Mouse (Mus musculus) hindbrain, embryonic 12.5 days (tissue): ENCODE measurements at regions not wholly inside any gene's neighbourhood (a gene's known extent, or its start where the extent isn't known, plus 50 kb on each side); places are given as distances from the start of the nearest gene placed in this dataset.

Experiments used
- ATAC-seq: fragments of 200-750 bp; cut with Nextera tagmentation; 2 replicates; pipeline ENCODE4 v1.8.0; 2017; ENCODE audit warnings: moderate TSS enrichment; ENCODE audit not compliant: low FRiP score
- H3K27ac ChIP-seq: fragments of 300-500 bp; sonication (generic); 2 replicates; pipeline ENCODE4 v1.5.1; 2016; ENCODE audit warnings: mild to moderate bottlenecking
- H3K27me3 ChIP-seq: fragments of 300-500 bp; sonication (generic); 2 replicates; pipeline ENCODE4 v1.6.1; 2016; ENCODE audit warnings: mild to moderate bottlenecking
- H3K36me3 ChIP-seq: fragments of 300-500 bp; sonication (generic); 2 replicates; pipeline ENCODE4 v1.6.1; 2016; ENCODE audit warnings: mild to moderate bottlenecking
- H3K4me1 ChIP-seq: fragments of 300-500 bp; sonication (generic); 2 replicates; pipeline ENCODE4 v1.6.1; 2016
- H3K4me2 ChIP-seq: fragments of 300-500 bp; sonication (generic); replicated peaks from 2 replicates; pipeline ENCODE4 v1.6.1; 2016; ENCODE audit warnings: mild to moderate bottlenecking
- H3K4me3 ChIP-seq: fragments of 300-500 bp; sonication (generic); 2 replicates; pipeline ENCODE4 v1.5.1; 2016; ENCODE audit warnings: mild to moderate bottlenecking
- H3K9ac ChIP-seq: fragments of 300-500 bp; sonication (generic); 2 replicates; pipeline ENCODE4 v1.6.1; 2016; ENCODE audit warnings: mild to moderate bottlenecking, moderate library complexity
- H3K9me3 ChIP-seq: fragments of 300-500 bp; sonication (generic); replicated peaks from 2 replicates; pipeline ENCODE4 v1.6.1; 2016; ENCODE audit warnings: mild to moderate bottlenecking
- WGBS: fragments of 180-500 bp; shearing (Covaris S2); methylation state at CpG from one replicate; pipeline ENCODE4 v1.1.7; 2016; 5-methylcytosine and 5-hydroxymethylcytosine counted together

- no peak for ATAC-seq
- Histone ChIP-seq H3K4me1 (no peaks in the 10 kb centered on the region), H3K4me3 (no peak overlapping the region), H3K27ac (no peak overlapping the region), H3K27me3 (no peaks in the 10 kb centered on the region), H3K9ac (no peak overlapping the region), H3K36me3 (no peaks in the 10 kb centered on the region), H3K4me2 (no peak overlapping the region), H3K9me3 (no peaks in the 10 kb centered on the region)
- 80% methylated on average over 10 of the region's 10 CpGs for WGBS
These were observed 53.5 kb upstream of the Osbpl8 start for GRCm38 (mm10) chr10:111111020-111111419.

- 45% methylated on average over 24 of the region's 24 CpGs for WGBS
- Histone ChIP-seq H3K4me1 (no peaks in the 10 kb centered on the region), H3K27ac (no peak overlapping the region), H3K27me3 (no peaks in the 10 kb centered on the region), H3K4me2 (peak overlapping the region; percentile 41), H3K9ac (no peak overlapping the region), H3K36me3 (no peaks in the 10 kb centered on the region), H3K9me3 (no peaks in the 10 kb centered on the region), H3K4me3 (peak overlapping the region; percentile 18; the same call in 1 of the 2 replicates)
- ATAC-seq = peak; percentile 43; the same call in 1 of the 2 replicates
These were observed 55.6 kb upstream of the Osbpl8 start for GRCm38 (mm10) chr10:111108658-111109633.

GRCm38 (mm10) chr10:111107852-111108251 lies 56.7 kb upstream of the Osbpl8 start:
- ATAC-seq = no peak
- Histone ChIP-seq H3K27me3 (no peaks in the 10 kb centered on the region), H3K27ac (no peak overlapping the region), H3K4me3 (no peak overlapping the region), H3K36me3 (no peaks in the 10 kb centered on the region), H3K4me1 (no peaks in the 10 kb centered on the region), H3K9me3 (no peaks in the 10 kb centered on the region), H3K4me2 (no peak overlapping the region), H3K9ac (no peak overlapping the region)
- 80% methylated on average over 5 of the region's 5 CpGs for WGBS

- Histone ChIP-seq H3K27me3 (no peaks in the 10 kb centered on the region), H3K27ac (no peak overlapping the region), H3K4me1 (no peaks in the 10 kb centered on the region), H3K36me3 (no peaks in the 10 kb centered on the region), H3K9me3 (no peaks in the 10 kb centered on the region), H3K9ac (no peak overlapping the region), H3K4me3 (no peak overlapping the region), H3K4me2 (no peak overlapping the region)
- 73% methylated on average over 7 of the region's 7 CpGs for WGBS
- ATAC-seq = no peak
These were observed 57.2 kb upstream of the Osbpl8 start for GRCm38 (mm10) chr10:111107387-111107786.

- H3K9ac ChIP-seq = no peak overlapping the region
- no peak for ATAC-seq
- no peaks in the 10 kb centered on the region for H3K4me1 ChIP-seq
- no peak overlapping the region for H3K4me3 ChIP-seq
- no peak overlapping the region for H3K27ac ChIP-seq
- H3K36me3 ChIP-seq = no peaks in the 10 kb centered on the region
- H3K9me3 ChIP-seq = no peaks in the 10 kb centered on the region
- no peaks in the 10 kb centered on the region for H3K27me3 ChIP-seq
- H3K4me2 ChIP-seq = no peak overlapping the region
- WGBS = 82% methylated on average over 5 of the region's 5 CpGs
These were observed 58.1 kb upstream of the Osbpl8 start for GRCm38 (mm10) chr10:111106411-111106810.

- ATAC-seq = no peak
These were observed 58.9 kb upstream of the Osbpl8 start for GRCm38 (mm10) chr10:111105662-111106061.

GRCm38 (mm10) chr10:111103512-111103911 lies 61.0 kb upstream of the Osbpl8 start:
- H3K4me3 ChIP-seq = no peak overlapping the region
- no peak overlapping the region for H3K27ac ChIP-seq
- no peaks in the 10 kb centered on the region for H3K36me3 ChIP-seq
- H3K9ac ChIP-seq = no peak overlapping the region
- no peaks in the 10 kb centered on the region for H3K27me3 ChIP-seq
- H3K4me2 ChIP-seq = no peak overlapping the region
- peaks cover 7% of the 10 kb centered on the region for H3K4me1 ChIP-seq
- ATAC-seq = no peak
- no peaks in the 10 kb centered on the region for H3K9me3 ChIP-seq
- WGBS = 83% methylated on average over 5 of the region's 5 CpGs

More at GRCm38 (mm10) chr10:111105662-111106061, 58.9 kb upstream of the Osbpl8 start:
- Histone ChIP-seq H3K36me3 (no peaks in the 10 kb centered on the region), H3K4me2 (no peak overlapping the region), H3K9ac (no peak overlapping the region), H3K9me3 (no peaks in the 10 kb centered on the region), H3K4me1 (no peaks in the 10 kb centered on the region), H3K27ac (no peak overlapping the region), H3K4me3 (no peak overlapping the region), H3K27me3 (no peaks in the 10 kb centered on the region)
- WGBS = 92% methylated on average over 5 of the region's 5 CpGs

GRCm38 (mm10) chr10:111103086-111103485 lies 61.5 kb upstream of the Osbpl8 start:
- H3K9me3 ChIP-seq = no peaks in the 10 kb centered on the region
- H3K4me2 ChIP-seq = no peak overlapping the region
- H3K4me1 ChIP-seq = peaks cover 7% of the 10 kb centered on the region
- no peaks in the 10 kb centered on the region for H3K36me3 ChIP-seq
- no peak for ATAC-seq
- no peaks in the 10 kb centered on the region for H3K27me3 ChIP-seq
- H3K9ac ChIP-seq = no peak overlapping the region
- H3K4me3 ChIP-seq = no peak overlapping the region
- no peak overlapping the region for H3K27ac ChIP-seq
- whole genome bisulfite sequencing = 89% methylated on average over 14 of the region's 14 CpGs

GRCm38 (mm10) chr10:111101901-111102761 lies 62.4 kb upstream of the Osbpl8 start:
- Histone ChIP-seq H3K4me3 (no peak overlapping the region), H3K9me3 (no peaks in the 10 kb centered on the region), H3K4me1 (peaks cover 12% of the 10 kb centered on the region), H3K27me3 (no peaks in the 10 kb centered on the region), H3K9ac (no peak overlapping the region), H3K27ac (no peak overlapping the region), H3K36me3 (no peaks in the 10 kb centered on the region), H3K4me2 (no peak overlapping the region)
- 82% methylated on average over 18 of the region's 18 CpGs for WGBS
- ATAC-seq = no peak

- Histone ChIP-seq H3K36me3 (no peaks in the 10 kb centered on the region), H3K4me2 (no peak overlapping the region), H3K4me3 (no peak overlapping the region), H3K27ac (peak overlapping the region; percentile 64), H3K27me3 (no peaks in the 10 kb centered on the region), H3K9me3 (no peaks in the 10 kb centered on the region), H3K9ac (no peak overlapping the region), H3K4me1 (peaks cover 12% of the 10 kb centered on the region)
- peak; percentile 54 for ATAC-seq
- WGBS = 46% methylated on average over 7 of the region's 7 CpGs
These were observed 64.6 kb upstream of the Osbpl8 start for GRCm38 (mm10) chr10:111099812-111100464.

GRCm38 (mm10) chr10:111099059-111099811 lies 65.3 kb upstream of the Osbpl8 start:
- peak; percentile 38; the same call in 1 of the 2 replicates for ATAC-seq
- peak overlapping the region; percentile 64 for H3K27ac ChIP-seq
- H3K9ac ChIP-seq = no peak overlapping the region

More at GRCm38 (mm10) chr10:111099059-111099811, 65.3 kb upstream of the Osbpl8 start:
- Histone ChIP-seq H3K4me2 (no peak overlapping the region), H3K27me3 (no peaks in the 10 kb centered on the region), H3K4me3 (no peak overlapping the region), H3K4me1 (peaks cover 12% of the 10 kb centered on the region), H3K9me3 (no peaks in the 10 kb centered on the region), H3K36me3 (no peaks in the 10 kb centered on the region)
- 69% methylated on average over 5 of the region's 5 CpGs for WGBS
